Mouse (Mus musculus) heart, postnatal 0 days (tissue): ENCODE data around the gene Cacna1e. TPM values are rescaled to one million over a fixed set of nuclear protein-coding genes. Genes with fewer than 3 reads are reported as not detected.
A peak's percentile ranks its signal among the peaks of the same experiment; 100 is the strongest.

Experiments used
- ATAC-seq: fragments of 200-750 bp; cut with Nextera tagmentation; 2 replicates; pipeline ENCODE4 v1.8.0; 2017; ENCODE audit warnings: low read depth, moderate number of reproducible peaks, moderate library complexity; ENCODE audit not compliant: insufficient read depth
- DNase-seq: peaks from one replicate; pipeline ENCODE4 v3.0.0-alpha.2; 2016; ENCODE audit warnings: low spot score
- H3K27ac ChIP-seq: fragments of 300-500 bp; sonication (generic); 2 replicates; pipeline ENCODE4 v1.5.1; 2014; ENCODE audit warnings: low read depth, mild to moderate bottlenecking
- H3K27me3 ChIP-seq: fragments of 300-500 bp; sonication (generic); 2 replicates; pipeline ENCODE4 v1.6.1; 2014; ENCODE audit warnings: low read length, mixed read lengths; ENCODE audit not compliant: control insufficient read depth, insufficient read depth
- H3K36me3 ChIP-seq: fragments of 300-500 bp; sonication (generic); replicated peaks from 2 replicates; pipeline ENCODE4 v1.6.1; 2014; ENCODE audit warnings: low read length, mixed read lengths; ENCODE audit not compliant: control insufficient read depth, insufficient read depth
- H3K4me1 ChIP-seq: fragments of 300-500 bp; sonication (generic); 2 replicates; pipeline ENCODE4 v1.6.1; 2014; ENCODE audit warnings: antibody characterized with exemption; ENCODE audit not compliant: control insufficient read depth, insufficient read depth
- H3K4me2 ChIP-seq: fragments of 300-500 bp; sonication (generic); 2 replicates; pipeline ENCODE4 v1.6.1; 2014; ENCODE audit warnings: low read depth, mild to moderate bottlenecking, low read length, moderate library complexity
- H3K4me3 ChIP-seq: fragments of 300-500 bp; sonication (generic); 2 replicates; pipeline ENCODE4 v1.5.1; 2014; ENCODE audit warnings: low read depth, low read length
- H3K9ac ChIP-seq: fragments of 300-500 bp; sonication (generic); replicated peaks from 2 replicates; pipeline ENCODE4 v1.6.1; 2014; ENCODE audit warnings: low read depth, low read length, mixed read lengths
- H3K9me3 ChIP-seq: fragments of 300-500 bp; sonication (generic); replicated peaks from 2 replicates; pipeline ENCODE4 v1.6.1; 2016; ENCODE audit warnings: low read length; ENCODE audit not compliant: control insufficient read depth
- CTCF ChIP-seq: IDR thresholded peaks from 2 replicates; pipeline ENCODE4 v1.5.1; 2016; ENCODE audit warnings: antibody characterized with exemption, control low read depth, low read depth
- EP300 ChIP-seq: IDR thresholded peaks from 2 replicates; pipeline ENCODE4 v1.6.1; 2016; ENCODE audit warnings: antibody characterized with exemption, low read depth
- WGBS: fragments of 180-500 bp; shearing (Covaris S2); extraction: QIAGEN DNeasy Blood & Tissue Kit; methylation state at CpG from one replicate; pipeline ENCODE4 v1.1.7; 2014; 5-methylcytosine and 5-hydroxymethylcytosine counted together
- polyA plus RNA-seq: library from polyadenylated mRNA; unstranded; fragments of >200 nt; fragmentation: Nextera tagmentation; extraction: Ambion mirVana; gene quantifications from 2 replicates; pipeline ENCODE4 v1.2.1, GENCODE M21; 2015
- total RNA-seq: library from RNA; depleted of rRNA; stranded (reverse); fragments of >200 nt; gene quantifications from 2 replicates; pipeline ENCODE4 v1.2.3, GENCODE M21; 2014; ENCODE audit warnings: low replicate concordance

Gene Cacna1e
- total and polyA plus RNA-seq, 2 experiments from 2014 or later = 0.04 to 0.08 TPM

- no peaks in the 10 kb centered on the region for H3K4me1 ChIP-seq
- H3K9ac ChIP-seq = no peak overlapping the region
- no peak overlapping the region for H3K27ac ChIP-seq
- no peaks in the 10 kb centered on the region for H3K36me3 ChIP-seq
- H3K4me2 ChIP-seq = no peak overlapping the region
- TF ChIP-seq CTCF = no peak
- TF ChIP-seq EP300 = no peak
- H3K27me3 ChIP-seq = no peaks in the 10 kb centered on the region
- no peak overlapping the region for H3K4me3 ChIP-seq
- H3K9me3 ChIP-seq = no peaks in the 10 kb centered on the region
- 68% methylated on average over 2 of the region's 2 CpGs for WGBS
- DNase-seq (no peak), ATAC-seq (no peak)
Measured at GRCm38 (mm10) chr1:154476671-154477070, 407.6 kb downstream of the Cacna1e start.

- no peak overlapping the region for H3K27ac ChIP-seq
Measured at GRCm38 (mm10) chr1:154475706-154476105, 408.6 kb downstream of the Cacna1e start.

GRCm38 (mm10) chr1:154474156-154474555 lies 410.1 kb downstream of the Cacna1e start:
- Histone ChIP-seq H3K9me3 (no peaks in the 10 kb centered on the region), H3K27ac (no peak overlapping the region), H3K4me1 (no peaks in the 10 kb centered on the region), H3K4me3 (no peak overlapping the region), H3K9ac (no peak overlapping the region), H3K4me2 (no peak overlapping the region), H3K27me3 (no peaks in the 10 kb centered on the region), H3K36me3 (no peaks in the 10 kb centered on the region)
- 64% methylated on average over 4 of the region's 4 CpGs for WGBS
- ATAC-seq (no peak), DNase-seq (no peak)
- TF ChIP-seq CTCF (no peak), EP300 (no peak)

More at GRCm38 (mm10) chr1:154475706-154476105, 408.6 kb downstream of the Cacna1e start:
- TF ChIP-seq EP300 (no peak), CTCF (no peak)
- ATAC-seq (no peak), DNase-seq (no peak)
- H3K36me3 ChIP-seq = no peaks in the 10 kb centered on the region
- H3K27me3 ChIP-seq = no peaks in the 10 kb centered on the region
- no peaks in the 10 kb centered on the region for H3K4me1 ChIP-seq
- WGBS = 77% methylated on average over 2 of the region's 2 CpGs
- H3K9ac ChIP-seq = no peak overlapping the region
- no peak overlapping the region for H3K4me2 ChIP-seq
- no peak overlapping the region for H3K4me3 ChIP-seq
- H3K9me3 ChIP-seq = no peaks in the 10 kb centered on the region

GRCm38 (mm10) chr1:154467265-154467664 lies 417.0 kb downstream of the Cacna1e start:
- WGBS = 62% methylated on average over 3 of the region's 3 CpGs
- Histone ChIP-seq H3K9me3 (no peaks in the 10 kb centered on the region), H3K27me3 (no peaks in the 10 kb centered on the region), H3K27ac (no peak overlapping the region), H3K4me2 (no peak overlapping the region), H3K9ac (no peak overlapping the region), H3K4me1 (0 out of 2 replicates have a peak, but pooled peaks cover 3% of the 10 kb centered on the region), H3K4me3 (no peak overlapping the region), H3K36me3 (no peaks in the 10 kb centered on the region)
- no peak for ATAC-seq
- no peak for DNase-seq
- TF ChIP-seq CTCF (no peak), EP300 (no peak)

GRCm38 (mm10) chr1:154461521-154461920 lies 422.8 kb downstream of the Cacna1e start:
- Histone ChIP-seq H3K27me3 (no peaks in the 10 kb centered on the region), H3K4me2 (no peak overlapping the region), H3K36me3 (no peaks in the 10 kb centered on the region), H3K4me3 (no peak overlapping the region), H3K9me3 (no peaks in the 10 kb centered on the region), H3K27ac (no peak overlapping the region), H3K4me1 (0 out of 2 replicates have a peak, but pooled peaks cover 3% of the 10 kb centered on the region), H3K9ac (no peak overlapping the region)
- peak; percentile 44 for DNase-seq
- peak; percentile 70; the same call in 1 of the 2 replicates for ATAC-seq
- peak; percentile 7; the same call in 1 of the 2 replicates for TF ChIP-seq CTCF
- TF ChIP-seq EP300 = no peak
- WGBS = 47% methylated on average over 5 of the region's 5 CpGs

GRCm38 (mm10) chr1:154460067-154460466 lies 424.2 kb downstream of the Cacna1e start:
- no peak for TF ChIP-seq CTCF
- TF ChIP-seq EP300 = no peak
- H3K4me2 ChIP-seq = no peak overlapping the region
- no peaks in the 10 kb centered on the region for H3K27me3 ChIP-seq
- no peak overlapping the region for H3K27ac ChIP-seq
- WGBS = 84% methylated on average over 7 of the region's 7 CpGs
- no peaks in the 10 kb centered on the region for H3K36me3 ChIP-seq
- H3K9me3 ChIP-seq = no peaks in the 10 kb centered on the region
- DNase-seq = no peak
- H3K9ac ChIP-seq = no peak overlapping the region
- no peak for ATAC-seq
- H3K4me1 ChIP-seq = 0 out of 2 replicates have a peak, but pooled peaks cover 3% of the 10 kb centered on the region
- H3K4me3 ChIP-seq = no peak overlapping the region
